ENCODE assay signal across 16 mouse cellular contexts in genomic region chr8:11316118-11316517, GRCm38 (mm10). TPM values are rescaled to one million over a fixed set of nuclear protein-coding genes. Genes with fewer than 3 reads are reported as not detected.
DNase-seq lines count a peak whose midpoint lies in the region; ATAC-seq and TF ChIP-seq lines count a peak whose summit lies in the region.
"Had no signal": no experiment of that assay in that cellular context is flagged by ENCODE, and none has a peak within 500 bp of the region (broad histone marks: within the 10 kb centered on the region; RNA-seq: fewer than 3 reads in every experiment).

No protein-coding gene starts in this region.

- peak overlapping the region; percentile 69 for H3K4me2 ChIP-seq in heart, embryonic 15.5 days
- H3K4me2 ChIP-seq in heart, embryonic 11.5 days = no peak overlapping the region
- H3K4me2 ChIP-seq in midbrain, embryonic 13.5 days (replicated peaks) = no peak overlapping the region
- H3K4me2 ChIP-seq in lung, postnatal 0 days (replicated peaks; ENCODE audit: low read depth, low read length) = peak overlapping the region; percentile 87; the same call in 1 of the 2 replicates
- H3K4me2 ChIP-seq: neural tube, embryonic 12.5 days had no signal

- whole genome bisulfite sequencing in heart, embryonic 15.5 days = 73% methylated on average over 6 of the region's 6 CpGs
- 71% methylated on average over 6 of the region's 6 CpGs for WGBS in heart, embryonic 11.5 days (ENCODE audit: insufficient replicate concordance)
- WGBS in midbrain, embryonic 10.5 days = 73% methylated on average over 6 of the region's 6 CpGs
- 75% methylated on average over 6 of the region's 6 CpGs for WGBS in midbrain, embryonic 13.5 days
- WGBS in lung, postnatal 0 days = 69% methylated on average over 6 of the region's 6 CpGs

- no peak for DNase-seq in midbrain, embryonic 10.5 days (ENCODE audit: low spot score)
- no peak for DNase-seq in lung, postnatal 0 days (ENCODE audit: low spot score)
- no peak for DNase-seq in c-Kit-positive CD71-positive TER-119-positive erythroid progenitor cells, embryonic 14.5 days (ENCODE audit: low spot score)
- no peak for DNase-seq in Muller cell, postnatal 12 days (ENCODE audit: inconsistent ontology term)
- DNase-seq: adrenal gland, postnatal 25 days; cerebellum, adult 9-11 months; embryo, embryonic 11 days; forebrain, postnatal 0 days; midbrain, embryonic 14.5 days; thymus, adult 2 months had no signal

- H3K4me3 ChIP-seq in heart, embryonic 15.5 days = no peak overlapping the region
- H3K4me3 ChIP-seq in heart, embryonic 11.5 days (ENCODE audit: low read depth, low read length) = no peak overlapping the region
- H3K4me3 ChIP-seq in midbrain, embryonic 10.5 days = no peak overlapping the region
- no peak overlapping the region for H3K4me3 ChIP-seq in midbrain, embryonic 13.5 days (replicated peaks)
- no peak overlapping the region for H3K4me3 ChIP-seq in lung, postnatal 0 days (ENCODE audit: low read depth, low read length)
- H3K4me3 ChIP-seq: intestine, embryonic 15.5 days; neural tube, embryonic 12.5 days had no signal

- 0 out of 2 replicates have a peak overlapping the region, but pooled peaks have one; percentile 9 for H3K27ac ChIP-seq in heart, embryonic 15.5 days
- H3K27ac ChIP-seq in heart, embryonic 11.5 days (ENCODE audit: low read depth, low read length) = no peak overlapping the region
- 0 out of 2 replicates have a peak overlapping the region, but pooled peaks have one; percentile 23 for H3K27ac ChIP-seq in midbrain, embryonic 10.5 days (replicated peaks)
- H3K27ac ChIP-seq in midbrain, embryonic 13.5 days = no peak overlapping the region
- peak overlapping the region; percentile 0; the same call in 1 of the 2 replicates for H3K27ac ChIP-seq in lung, postnatal 0 days (ENCODE audit: low read length)
- H3K27ac ChIP-seq: intestine, embryonic 15.5 days; neural tube, embryonic 12.5 days had no signal

- H3K27me3 ChIP-seq in heart, embryonic 15.5 days = no peaks in the 10 kb centered on the region
- no peaks in the 10 kb centered on the region for H3K27me3 ChIP-seq in heart, embryonic 11.5 days (ENCODE audit: control insufficient read depth, insufficient read depth, low read length)
- peaks cover 74% of the 10 kb centered on the region for H3K27me3 ChIP-seq in midbrain, embryonic 10.5 days (ENCODE audit: low read depth, poor library complexity, severe bottlenecking)
- peaks cover 60% of the 10 kb centered on the region for H3K27me3 ChIP-seq in midbrain, embryonic 13.5 days
- H3K27me3 ChIP-seq in lung, postnatal 0 days (replicated peaks; ENCODE audit: insufficient read depth, low read length) = no peaks in the 10 kb centered on the region
- H3K27me3 ChIP-seq: intestine, embryonic 15.5 days had no signal

- H3K9me3 ChIP-seq in heart, embryonic 15.5 days (replicated peaks) = no peaks in the 10 kb centered on the region
- no peaks in the 10 kb centered on the region for H3K9me3 ChIP-seq in heart, embryonic 11.5 days (replicated peaks; ENCODE audit: control insufficient read depth, low read length)
- H3K9me3 ChIP-seq in midbrain, embryonic 10.5 days (replicated peaks) = no peaks in the 10 kb centered on the region
- H3K9me3 ChIP-seq in midbrain, embryonic 13.5 days = no peaks in the 10 kb centered on the region
- no peaks in the 10 kb centered on the region for H3K9me3 ChIP-seq in lung, postnatal 0 days (ENCODE audit: low read length)
- H3K9me3 ChIP-seq: intestine, embryonic 15.5 days; neural tube, embryonic 12.5 days had no signal

- no peak for TF ChIP-seq CTCF in lung, postnatal 0 days (IDR thresholded peaks at IDR 0.05)

- H3K4me1 ChIP-seq in heart, embryonic 15.5 days (replicated peaks) = peaks cover 52% of the 10 kb centered on the region
- peaks cover 23% of the 10 kb centered on the region for H3K4me1 ChIP-seq in heart, embryonic 11.5 days (ENCODE audit: control insufficient read depth, insufficient read depth, low read length)
- H3K4me1 ChIP-seq in midbrain, embryonic 10.5 days = peaks cover 61% of the 10 kb centered on the region
- peaks cover 26% of the 10 kb centered on the region for H3K4me1 ChIP-seq in midbrain, embryonic 13.5 days (replicated peaks)
- peaks cover 29% of the 10 kb centered on the region; the same call in 1 of the 2 replicates for H3K4me1 ChIP-seq in lung, postnatal 0 days (ENCODE audit: insufficient read depth, low read depth, low read length)

- no peaks in the 10 kb centered on the region for H3K36me3 ChIP-seq in heart, embryonic 15.5 days
- no peaks in the 10 kb centered on the region for H3K36me3 ChIP-seq in heart, embryonic 11.5 days (ENCODE audit: control insufficient read depth, insufficient read depth, low read length)
- no peaks in the 10 kb centered on the region for H3K36me3 ChIP-seq in midbrain, embryonic 10.5 days
- H3K36me3 ChIP-seq in midbrain, embryonic 13.5 days = no peaks in the 10 kb centered on the region
- peaks cover 9% of the 10 kb centered on the region for H3K36me3 ChIP-seq in lung, postnatal 0 days (ENCODE audit: insufficient read depth, low read length)
- H3K36me3 ChIP-seq: intestine, embryonic 15.5 days; neural tube, embryonic 12.5 days had no signal

- no peak for ATAC-seq in heart, embryonic 15.5 days (replicated peaks; ENCODE audit: insufficient number of reproducible peaks, insufficient read depth, low FRiP score, low read depth)
- no peak for ATAC-seq in heart, embryonic 11.5 days (replicated peaks; ENCODE audit: insufficient number of reproducible peaks, low FRiP score, low TSS enrichment)
- ATAC-seq in midbrain, embryonic 13.5 days = no peak
- peak; percentile 11 for ATAC-seq in lung, postnatal 0 days
- ATAC-seq: CD4-positive, CD25-positive, alpha-beta regulatory T cell, adult 4 months; forebrain, postnatal 0 days; intestine, embryonic 15.5 days had no signal

- H3K9ac ChIP-seq in heart, embryonic 15.5 days = no peak overlapping the region
- no peak overlapping the region for H3K9ac ChIP-seq in heart, embryonic 11.5 days (ENCODE audit: low read depth, low read length)
- H3K9ac ChIP-seq in midbrain, embryonic 13.5 days (replicated peaks) = no peak overlapping the region
- H3K9ac ChIP-seq in lung, postnatal 0 days (replicated peaks; ENCODE audit: low read depth) = no peak overlapping the region
- H3K9ac ChIP-seq: forebrain, postnatal 0 days; intestine, embryonic 15.5 days; neural tube, embryonic 12.5 days had no signal

- TF ChIP-seq EP300 in lung, postnatal 0 days (IDR thresholded peaks at IDR 0.05) = no peak

RNA-seq across cellular contexts. Expression of gene Col4a1, which starts 3.5 kb away (rescaled TPM):
- 191 and 245 TPM in 2 replicates for polyA plus RNA-seq in heart, embryonic 15.5 days (2015; fragmentation: Nextera tagmentation; extraction: Ambion mirVana)
- 150 and 187 TPM in 2 replicates for polyA plus RNA-seq in heart, embryonic 11.5 days (2014; fragmentation: Nextera tagmentation; extraction: Ambion mirVana)
- polyA plus RNA-seq in midbrain, embryonic 10.5 days (2016; fragmentation: Nextera tagmentation; extraction: Ambion mirVana) = 113 and 146 TPM in 2 replicates
- polyA plus RNA-seq in midbrain, embryonic 13.5 days (2015; fragmentation: Nextera tagmentation; extraction: Ambion mirVana) = 61.4 and 83.4 TPM in 2 replicates
- polyA plus RNA-seq in lung, postnatal 0 days (2015; fragmentation: Nextera tagmentation; extraction: Ambion mirVana) = 346 and 376 TPM in 2 replicates

RNA-seq across cellular contexts. Expression of gene Col4a2, which starts 3.5 kb away (rescaled TPM):
- 89.8 and 106 TPM in 2 replicates for polyA plus RNA-seq in heart, embryonic 15.5 days (2015; fragmentation: Nextera tagmentation; extraction: Ambion mirVana)
- polyA plus RNA-seq in heart, embryonic 11.5 days (2014; fragmentation: Nextera tagmentation; extraction: Ambion mirVana) = 40.6 and 51.0 TPM in 2 replicates
- polyA plus RNA-seq in midbrain, embryonic 10.5 days (2016; fragmentation: Nextera tagmentation; extraction: Ambion mirVana) = 43.7 and 53.1 TPM in 2 replicates
- 28.6 and 39.1 TPM in 2 replicates for polyA plus RNA-seq in midbrain, embryonic 13.5 days (2015; fragmentation: Nextera tagmentation; extraction: Ambion mirVana)
- polyA plus RNA-seq in lung, postnatal 0 days (2015; fragmentation: Nextera tagmentation; extraction: Ambion mirVana) = 183 and 189 TPM in 2 replicates
- polyA plus RNA-seq: CD4-positive, CD25-positive, alpha-beta regulatory T cell, adult 4 months had no signal

Comparison
In these comparisons a context has a peak if more than half of its experiments do, and no peak if none do; other contexts are left out.
1. H3K27ac ChIP-seq: peak in heart, embryonic 15.5 days (single experiment), midbrain, embryonic 10.5 days (single experiment) and lung, postnatal 0 days (single experiment); none in heart, embryonic 11.5 days (single experiment) and midbrain, embryonic 13.5 days (single experiment).
2. H3K4me2 ChIP-seq: peak in heart, embryonic 15.5 days (single experiment) and lung, postnatal 0 days (single experiment); none in heart, embryonic 11.5 days (single experiment) and midbrain, embryonic 13.5 days (single experiment).